Mouse (Mus musculus) skeletal muscle tissue, adult 2 months (tissue): Measurements from ENCODE around the gene Unc93b1.

Experiments
- DNase-seq: peaks from one replicate; pipeline ENCODE4 v3.0.0-alpha.2; 2012; ENCODE audit warnings: low read depth, low spot score

Gene Unc93b1

GRCm38 (mm10) chr19:3913692-3914091, 21.3 kb upstream of the Unc93b1 start:
- DNase-seq = no peak

- DNase-seq = no peak
Observed at GRCm38 (mm10) chr19:3914535-3914934, 20.5 kb upstream of the Unc93b1 start.

- no peak for DNase-seq
Observed at GRCm38 (mm10) chr19:3916727-3917126, 18.3 kb upstream of the Unc93b1 start.

GRCm38 (mm10) chr19:3919928-3920327, 15.1 kb upstream of the Unc93b1 start:
- DNase-seq = no peak

GRCm38 (mm10) chr19:3922661-3923371, 12.2 kb upstream of the Unc93b1 start:
- DNase-seq = no peak

- DNase-seq = peak; percentile 68
Observed at GRCm38 (mm10) chr19:3923586-3923985, 11.4 kb upstream of the Unc93b1 start.

GRCm38 (mm10) chr19:3924190-3924589, 10.8 kb upstream of the Unc93b1 start:
- no peak for DNase-seq

- no peak for DNase-seq
Observed at GRCm38 (mm10) chr19:3924868-3925267, 10.1 kb upstream of the Unc93b1 start.

GRCm38 (mm10) chr19:3925859-3926258, 9.1 kb upstream of the Unc93b1 start:
- no peak for DNase-seq

- DNase-seq = no peak
Observed at GRCm38 (mm10) chr19:3926279-3926678, 8.7 kb upstream of the Unc93b1 start.

- no peak for DNase-seq
Observed at GRCm38 (mm10) chr19:3926685-3927084, 8.3 kb upstream of the Unc93b1 start.

- no peak for DNase-seq
Observed at GRCm38 (mm10) chr19:3927989-3928388, 7.0 kb upstream of the Unc93b1 start.

- DNase-seq = no peak
Observed at GRCm38 (mm10) chr19:3928779-3929178, 6.2 kb upstream of the Unc93b1 start.

GRCm38 (mm10) chr19:3929211-3929941, 5.6 kb upstream of the Unc93b1 start, which contains the start of gene Aldh3b1:
Aldh3b1 (minus strand) TSS chr19:3929808.
- peak; percentile 84 for DNase-seq

- no peak for DNase-seq
Observed at GRCm38 (mm10) chr19:3930262-3931057, 4.5 kb upstream of the Unc93b1 start.

- DNase-seq = no peak
Observed at GRCm38 (mm10) chr19:3931716-3932115, 3.3 kb upstream of the Unc93b1 start.

GRCm38 (mm10) chr19:3935896-3936850, 1.2 kb downstream of the Unc93b1 start:
- peak; percentile 62 for DNase-seq

- no peak for DNase-seq
Observed at GRCm38 (mm10) chr19:3942315-3942714, 7.3 kb downstream of the Unc93b1 start.

GRCm38 (mm10) chr19:3942986-3943735, 8.2 kb downstream of the Unc93b1 start:
- no peak for DNase-seq

GRCm38 (mm10) chr19:3945872-3946564, 11.0 kb downstream of the Unc93b1 start:
- no peak for DNase-seq
